Mouse (Mus musculus) T-helper 17 cell (primary cell): ENCODE results near the gene Zfp872.

Experiments
- in situ Hi-C, 2 experiments: fragments of 300-600 bp; cut with MboI, MseI; formaldehyde crosslinking; loops; 1 replicate in 1 of 2; 2 replicates in 1 of 2; pipeline ENCODE4 v1.15.1; 2025; ENCODE audit warnings: high pct_unique_total_duplicates in 2 of 2

Zfp872 gene

GRCm38 (mm10) chr9:22167751-22168150, 20.1 kb upstream of the Zfp872 start:
- in situ Hi-C loops = no loop called here

GRCm38 (mm10) chr9:22169327-22169726, 18.6 kb upstream of the Zfp872 start:
- in situ Hi-C loops = no loop called here

GRCm38 (mm10) chr9:22172318-22172717, 15.6 kb upstream of the Zfp872 start:
- in situ Hi-C loops = loop anchor here in 1 of 2 experiments (5.0 kb wide), 1 partner anchor 45 kb away; no protein-coding TSS in a partner anchor

GRCm38 (mm10) chr9:22196412-22196811, 8.5 kb downstream of the Zfp872 start:
- in situ Hi-C loops = no loop called here

- in situ Hi-C loops = no loop called here
These were observed 25.9 kb downstream of the Zfp872 start for GRCm38 (mm10) chr9:22213785-22214194.

GRCm38 (mm10) chr9:22214549-22214948, 26.7 kb downstream of the Zfp872 start:
- in situ Hi-C loops = no loop called here

GRCm38 (mm10) chr9:22216705-22217104, 28.8 kb downstream of the Zfp872 start:
- in situ Hi-C loops = loop anchor here (5.0 kb wide), 2 partner anchors 44 to 59 kb away; partner anchors contain the start of gene Pigyl (in 1 of the 2)

GRCm38 (mm10) chr9:22217858-22218493, 30.1 kb downstream of the Zfp872 start:
- in situ Hi-C loops = loop anchor here (5.0 kb wide), 2 partner anchors 46 to 61 kb away; partner anchors contain the start of gene Pigyl (in 1 of the 2)

- in situ Hi-C loops = no loop called here
These were observed 36.2 kb downstream of the Zfp872 start for GRCm38 (mm10) chr9:22224066-22224465.

GRCm38 (mm10) chr9:22224536-22225503, 36.9 kb downstream of the Zfp872 start:
- in situ Hi-C loops = loop anchor here in 1 of 2 experiments (5.0 kb wide), 1 partner anchor 82 kb away; the partner anchor contains the start of gene Zfp810

GRCm38 (mm10) chr9:22225581-22226388, 37.9 kb downstream of the Zfp872 start, which contains the start of gene Zfp809:
Gene Zfp809, plus strand, starts transcription at chr9:22225714.
- in situ Hi-C loops = loop anchor here in 1 of 2 experiments (5.0 kb wide), 1 partner anchor 82 kb away; the partner anchor contains the start of gene Zfp810

GRCm38 (mm10) chr9:22226389-22226673, 38.4 kb downstream of the Zfp872 start:
- in situ Hi-C loops = loop anchor here in 1 of 2 experiments (5.0 kb wide), 1 partner anchor 81 kb away; the partner anchor contains the start of gene Zfp810

- in situ Hi-C loops = loop anchor here in 1 of 2 experiments (5.0 kb wide), 1 partner anchor 80 kb away; the partner anchor contains the start of gene Zfp810
These were observed 39.0 kb downstream of the Zfp872 start for GRCm38 (mm10) chr9:22226846-22227245.

- in situ Hi-C loops = loop anchor here in 1 of 2 experiments (5.0 kb wide), 1 partner anchor 78 kb away; the partner anchor contains the start of gene Zfp810
These were observed 41.6 kb downstream of the Zfp872 start for GRCm38 (mm10) chr9:22229386-22230026.

- in situ Hi-C loops = no loop called here
These were observed 42.2 kb downstream of the Zfp872 start for GRCm38 (mm10) chr9:22230061-22230460.

- in situ Hi-C loops = no loop called here
These were observed 42.7 kb downstream of the Zfp872 start for GRCm38 (mm10) chr9:22230556-22230955.

- in situ Hi-C loops = no loop called here
These were observed 52.1 kb downstream of the Zfp872 start for GRCm38 (mm10) chr9:22240001-22240400.

- in situ Hi-C loops = no loop called here
These were observed 56.4 kb downstream of the Zfp872 start for GRCm38 (mm10) chr9:22244242-22244641.
